Mouse (Mus musculus) frontal cortex, adult (tissue): ENCODE data around the gene Fkbp1b.
"Not testable (repeated sequence)": the region's sequence is repeated elsewhere in the genome, so short reads cannot be mapped to it uniquely, and the experiment has no call there.

Source experiments
- ATAC-seq: cut with Nextera tagmentation; 2 replicates; pipeline ENCODE4 v1.9.2; 2017; ENCODE audit warnings: mild to moderate bottlenecking, moderate library complexity, mixed read lengths; ENCODE audit not compliant: low TSS enrichment

Fkbp1b gene

DNA sequence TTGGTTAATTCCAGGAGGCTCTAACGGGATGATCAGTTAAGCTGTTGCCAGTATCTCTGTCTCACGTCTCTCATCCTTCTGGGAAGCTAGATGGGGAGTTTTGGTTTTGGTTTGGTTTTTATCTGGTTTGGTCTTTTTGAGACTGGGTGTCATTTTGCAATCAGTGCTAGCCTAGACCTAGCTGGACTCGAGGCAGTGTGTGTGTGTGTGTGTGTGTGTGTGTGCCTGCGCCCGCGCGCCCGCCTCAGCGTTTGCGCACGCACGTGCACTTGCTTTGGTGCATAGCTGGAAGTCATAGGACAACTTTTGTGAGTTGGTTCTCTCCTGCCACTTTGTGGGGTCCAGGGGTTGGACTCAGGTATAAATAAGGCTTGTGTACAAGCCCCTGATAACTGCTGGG lies 2.4 kb upstream of the Fkbp1b start:
- ATAC-seq = no peak

DNA sequence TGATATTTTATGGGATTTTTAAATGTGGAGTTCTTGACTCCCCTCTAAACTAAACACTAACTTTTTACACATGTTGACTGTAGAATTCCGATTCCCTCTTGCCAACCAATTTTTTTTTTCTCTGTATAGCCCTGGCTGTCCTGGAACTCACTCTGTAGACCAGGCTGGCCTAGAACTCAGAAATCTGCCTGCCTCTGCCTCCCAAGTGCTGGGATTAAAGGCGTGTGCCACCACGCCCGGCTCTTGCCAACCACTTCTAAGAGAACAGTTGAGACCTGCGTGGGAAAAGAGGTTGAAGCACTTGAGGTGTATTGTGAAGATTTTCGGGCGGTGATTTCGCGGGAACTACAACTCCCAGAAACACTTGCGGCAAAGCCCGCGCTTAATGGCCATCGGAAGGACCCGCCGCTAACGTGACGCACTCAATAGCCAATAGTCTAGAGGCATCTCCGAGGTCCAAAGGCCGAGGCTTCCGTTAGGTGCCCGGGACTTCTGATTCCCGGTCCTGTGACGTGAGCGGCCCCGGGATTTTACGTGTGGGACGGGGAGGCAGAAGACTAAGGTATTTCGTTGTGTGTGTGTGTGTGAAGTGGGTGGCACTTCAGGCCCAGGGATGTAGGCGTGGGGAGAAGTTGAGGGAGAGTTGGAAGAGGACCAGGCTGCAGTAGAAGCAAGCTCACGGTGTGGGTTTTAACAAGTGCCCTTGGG lies 1.7 kb upstream of the Fkbp1b start, which contains the start of gene Wdcp:
Gene Wdcp (plus strand): TSS at position 414 of the 708 bp plus-strand sequence.
- ATAC-seq = peak; percentile 87

DNA sequence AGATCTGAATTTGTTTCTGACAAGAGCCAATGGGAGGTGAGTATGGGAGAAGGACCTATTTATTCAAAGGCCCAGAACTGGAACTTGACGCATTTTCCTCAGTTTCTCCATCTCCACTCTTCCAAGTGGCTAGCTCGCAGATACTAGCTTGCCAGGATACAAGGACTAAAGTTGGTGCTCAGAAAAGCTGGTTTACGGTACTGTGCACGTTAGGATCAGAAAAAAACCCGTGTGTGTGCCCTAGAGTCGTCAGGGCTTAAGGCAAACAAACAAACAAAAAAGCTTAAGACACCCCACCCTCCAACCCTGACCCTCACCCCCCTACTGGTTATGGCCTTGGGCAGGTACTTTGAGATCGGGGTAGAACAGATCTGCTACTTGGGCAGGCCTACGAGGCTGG lies 1.1 kb upstream of the Fkbp1b start:
- ATAC-seq = no peak

DNA sequence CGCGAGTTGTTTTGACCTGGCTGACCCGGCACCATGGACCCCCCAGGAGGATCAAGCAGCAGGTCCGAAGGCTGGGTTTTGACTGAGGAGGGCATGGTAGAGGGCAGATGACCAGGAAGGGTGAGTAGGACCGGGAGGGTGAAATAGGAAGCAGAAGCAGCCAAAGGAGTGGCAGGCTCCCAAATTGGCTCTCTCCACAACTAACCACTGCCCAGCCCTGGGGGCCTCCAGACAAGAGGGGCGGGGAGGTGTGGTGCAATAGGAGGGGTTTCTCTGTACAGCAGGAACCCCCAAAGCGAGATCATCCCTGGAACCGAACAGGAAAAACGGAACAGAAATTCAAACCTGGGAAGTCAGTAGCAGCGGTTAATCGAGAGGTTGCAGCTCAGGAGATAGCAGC lies 650 bp downstream of the Fkbp1b start:
- ATAC-seq = no peak

DNA sequence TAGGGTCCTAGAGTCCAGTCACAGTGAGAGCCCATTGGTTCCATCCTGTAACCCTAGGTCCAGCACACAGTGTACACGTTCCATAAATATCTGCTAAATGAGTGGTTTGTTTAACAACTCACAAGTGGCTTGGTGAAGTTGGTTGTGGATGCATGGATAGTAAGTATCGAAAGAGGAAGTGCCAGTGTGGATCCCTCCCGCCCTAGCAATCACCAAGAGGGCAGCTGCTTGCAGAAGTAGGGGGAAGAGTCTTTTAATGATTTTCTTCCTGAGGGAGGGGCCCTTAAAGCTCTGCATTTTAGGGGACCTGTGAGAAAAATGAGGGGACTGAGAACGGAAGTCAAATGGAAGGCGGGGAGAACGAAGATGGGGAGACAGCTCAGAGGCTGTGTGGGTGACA lies 1.4 kb downstream of the Fkbp1b start:
- ATAC-seq = no peak

DNA sequence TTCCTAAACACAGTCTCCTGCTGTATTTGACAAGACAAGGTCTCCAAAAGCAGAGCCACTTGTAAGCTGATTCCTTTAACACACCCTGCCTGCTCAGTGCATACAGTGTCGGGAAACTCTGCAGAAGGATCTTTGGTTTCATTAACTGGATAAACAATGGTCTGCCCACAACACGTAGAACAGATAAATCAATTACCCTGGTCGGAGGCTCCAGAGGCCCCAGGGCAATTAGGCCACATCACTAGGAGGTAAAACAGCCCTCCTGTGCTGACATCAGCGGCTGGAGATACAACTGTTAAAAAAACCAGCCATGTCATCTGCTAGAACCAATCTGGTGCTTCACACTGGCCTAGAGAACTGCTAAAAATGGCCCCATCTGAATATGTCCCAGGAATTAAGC lies 4.4 kb downstream of the Fkbp1b start:
- 0 out of 2 replicates have a peak, but pooled peaks have one; percentile 21 for ATAC-seq

DNA sequence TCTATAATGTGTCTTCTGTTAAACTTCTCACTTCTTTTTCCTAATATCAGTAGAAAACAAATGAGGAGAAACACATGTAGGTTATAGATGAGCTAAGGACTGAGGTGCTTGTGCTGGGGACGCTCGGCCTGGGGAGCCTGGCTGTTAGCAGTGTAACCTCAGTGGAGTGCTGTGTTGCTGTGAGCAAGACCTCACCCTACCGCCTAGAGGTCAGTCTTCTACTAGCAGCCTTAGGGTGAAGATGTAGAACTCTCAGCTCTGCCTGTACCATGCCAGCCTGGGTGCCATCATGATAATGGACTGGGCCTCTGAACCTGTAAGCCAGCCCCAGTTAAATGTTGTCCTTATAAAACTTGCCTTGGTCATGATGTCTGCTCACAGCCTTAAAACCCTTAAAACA lies 14.1 kb downstream of the Fkbp1b start:
- ATAC-seq = no peak

DNA sequence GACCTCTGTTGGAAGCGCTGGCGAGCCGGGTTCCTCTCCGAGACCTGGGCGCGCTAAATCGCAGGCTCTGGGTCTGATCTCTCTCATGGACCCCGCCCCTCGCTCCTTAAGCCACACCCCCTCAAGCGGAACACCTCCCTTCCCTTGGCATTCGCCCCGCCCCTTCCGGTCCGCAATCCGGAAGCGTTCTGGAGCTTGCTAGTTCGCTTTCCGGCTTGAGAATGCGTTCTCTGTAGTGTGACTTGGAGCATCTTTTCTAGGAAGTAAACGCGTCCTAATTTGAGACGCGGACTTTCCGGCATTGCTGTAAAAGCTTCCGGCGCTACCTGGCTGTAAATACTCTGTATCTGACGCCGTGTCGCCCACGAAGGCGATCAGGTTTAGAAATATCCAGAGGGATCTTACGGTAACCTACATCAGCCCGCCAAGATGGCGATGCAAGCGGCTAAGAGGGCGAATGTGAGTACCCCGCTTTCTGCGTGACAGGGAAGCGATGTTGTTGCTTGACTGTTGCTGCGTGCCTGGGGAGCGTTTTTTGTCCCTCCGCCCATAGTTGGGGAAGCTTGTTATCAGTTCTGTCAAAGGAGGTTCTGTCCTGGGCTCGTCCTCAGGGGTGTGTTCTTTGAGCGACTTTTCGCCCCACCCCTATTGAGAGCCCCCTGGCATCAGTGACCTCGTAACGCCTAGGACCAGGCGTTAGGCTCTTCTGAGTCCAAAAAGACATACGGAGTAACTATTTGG lies 23.9 kb downstream of the Fkbp1b start, which contains the start of gene Sf3b6:
Gene Sf3b6 (plus strand): TSS at position 184 of the 741 bp plus-strand sequence.
- ATAC-seq = peak; percentile 96

DNA sequence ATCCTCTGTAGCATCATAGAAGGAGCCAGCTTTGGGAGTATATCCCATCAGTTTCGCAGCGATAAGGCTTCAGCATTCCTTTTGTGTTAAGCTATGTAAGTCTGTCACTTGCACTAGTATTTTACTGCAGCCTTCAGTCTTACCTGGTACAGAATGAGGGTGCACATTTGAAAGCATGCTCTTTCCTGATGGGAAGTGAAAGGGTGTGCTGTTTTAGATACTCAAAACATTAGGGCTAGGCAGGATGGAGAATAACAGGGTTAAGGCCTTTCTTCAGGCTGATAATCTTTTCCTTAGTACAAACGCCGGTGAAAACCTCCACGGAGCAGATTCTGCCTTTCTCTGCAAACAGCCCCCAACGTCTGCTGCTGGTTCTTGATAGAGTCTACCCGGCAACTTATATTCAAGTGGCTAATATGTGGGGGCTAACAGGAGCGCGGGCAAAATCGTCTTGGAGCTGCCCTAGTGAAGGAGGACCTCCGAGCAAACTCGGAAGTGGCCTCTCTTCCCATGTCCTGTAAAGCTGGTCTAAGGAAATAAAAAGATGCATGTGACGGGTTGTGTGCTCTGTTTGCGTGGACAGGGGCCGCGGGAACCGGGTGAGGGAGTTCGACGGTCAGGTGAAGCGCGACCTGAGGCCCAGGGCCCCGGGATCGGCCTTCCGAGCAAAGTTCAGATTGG lies 24.6 kb downstream of the Fkbp1b start:
- peak; percentile 72 for ATAC-seq

DNA sequence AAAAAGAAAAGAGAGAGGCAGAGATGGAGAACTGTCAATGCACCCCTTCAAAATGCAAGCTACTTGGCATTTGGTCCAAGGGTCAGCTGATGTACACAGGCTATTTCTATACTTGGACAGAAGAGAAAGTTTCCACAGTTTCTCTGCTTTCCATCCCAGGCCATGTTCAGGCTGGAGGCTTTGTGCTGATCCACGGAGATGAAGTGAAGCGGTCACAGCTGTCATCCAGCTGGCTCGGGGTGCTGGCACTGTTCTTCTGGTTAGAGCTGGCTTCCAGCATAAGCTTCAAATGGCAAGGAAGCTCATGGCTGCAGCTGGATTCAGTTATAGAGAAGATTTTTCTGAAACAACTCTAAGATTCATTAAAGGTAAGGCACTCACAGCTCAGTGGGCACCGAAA lies 27.8 kb downstream of the Fkbp1b start:
- ATAC-seq = no peak

DNA sequence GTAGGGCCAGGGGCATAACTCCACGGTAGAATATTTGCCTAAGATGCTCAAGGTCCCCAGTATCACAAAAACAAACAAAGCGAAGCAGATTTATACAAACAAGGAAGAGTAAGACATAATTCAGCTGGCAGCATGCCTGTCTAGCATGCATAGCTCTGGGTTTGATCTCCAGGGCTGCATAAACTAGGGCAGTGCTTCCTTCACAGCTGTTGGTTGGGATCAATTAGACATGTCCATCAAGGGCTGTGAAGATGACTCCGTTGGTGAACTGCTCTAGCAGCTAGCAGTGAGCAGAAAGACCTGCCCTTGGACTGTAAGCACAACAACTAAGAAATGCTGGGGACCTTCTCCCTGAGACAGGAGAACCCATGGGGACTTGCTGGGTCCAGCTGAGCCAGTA lies 29.7 kb downstream of the Fkbp1b start:
- no peak for ATAC-seq

DNA sequence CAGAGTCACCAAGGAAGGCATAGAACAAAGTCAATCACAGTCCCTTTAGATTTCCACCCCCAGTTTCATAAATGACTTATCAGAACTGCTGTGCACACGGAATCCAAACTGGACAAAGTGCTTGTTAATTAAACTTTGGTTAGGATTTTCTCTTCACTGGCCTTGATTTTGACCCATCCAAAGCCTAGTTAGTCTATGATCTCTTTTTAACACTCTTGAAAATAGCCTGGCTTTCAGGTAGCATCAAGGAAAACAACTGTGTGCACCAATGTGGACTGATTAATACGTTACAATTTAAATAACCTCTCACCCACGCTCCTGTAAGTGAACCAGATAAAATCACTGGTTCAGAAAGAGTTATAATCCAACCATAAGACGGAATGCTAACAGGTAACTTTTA lies 30.4 kb downstream of the Fkbp1b start:
- no peak for ATAC-seq

DNA sequence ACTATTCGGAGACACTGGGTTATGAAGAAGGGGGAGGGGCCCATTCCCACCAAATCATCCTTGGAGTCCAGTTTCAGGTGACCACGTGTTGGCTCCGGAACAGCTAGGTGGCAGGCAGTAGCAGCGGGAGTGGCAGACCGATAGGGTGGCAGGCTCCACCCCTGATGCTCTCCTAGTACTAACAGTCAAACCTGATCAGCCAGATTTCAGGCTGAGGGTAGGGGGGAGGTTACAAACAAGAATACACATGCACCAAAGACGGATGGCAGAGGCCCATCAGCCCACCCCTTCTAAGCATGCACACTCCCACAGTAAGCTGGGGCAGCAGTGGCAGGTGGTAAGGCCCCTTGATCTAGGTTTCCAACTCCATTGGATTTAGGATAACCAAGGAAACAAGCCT lies 43.9 kb downstream of the Fkbp1b start:
- ATAC-seq = not testable (repeated sequence)

DNA sequence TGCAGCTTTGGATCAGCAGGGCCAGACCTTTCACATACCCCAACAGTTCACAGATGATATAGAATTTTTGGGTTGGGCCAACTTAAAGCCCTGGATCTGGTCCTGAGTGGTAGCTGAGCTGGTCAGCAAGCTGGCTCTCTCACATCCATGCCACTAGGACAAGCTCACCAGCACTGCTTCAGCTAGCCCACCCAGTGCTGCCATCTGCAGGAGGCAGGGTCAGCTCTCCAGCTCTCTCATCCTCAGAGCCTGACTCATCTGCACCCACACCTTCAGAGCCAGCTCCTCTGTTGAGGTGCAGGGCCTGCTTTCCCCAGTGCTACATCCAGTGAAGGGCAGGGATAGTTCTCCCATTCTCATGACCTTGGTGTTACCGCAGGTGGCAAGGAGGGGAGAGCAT lies 47.7 kb downstream of the Fkbp1b start:
- peak; percentile 84 for ATAC-seq

DNA sequence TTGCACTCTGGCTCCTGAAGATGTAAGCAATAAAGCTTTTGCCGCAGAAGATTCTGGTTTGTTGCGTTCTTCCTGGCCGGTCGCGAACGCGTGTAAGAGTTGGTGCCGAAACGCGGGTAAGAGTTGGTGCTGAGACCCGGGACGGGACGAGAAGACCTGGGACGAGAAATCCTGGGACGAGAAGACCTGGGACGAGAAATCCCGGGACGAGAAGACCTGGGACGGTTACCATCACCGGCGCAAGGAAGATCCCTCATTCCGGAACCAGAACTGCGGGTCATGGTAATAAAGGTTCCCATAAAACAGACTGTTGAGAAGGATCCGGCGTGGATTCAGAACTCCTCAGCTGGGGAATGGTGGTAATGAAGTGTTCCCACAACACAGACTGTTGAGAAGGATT lies 53.3 kb downstream of the Fkbp1b start:
- ATAC-seq = not testable (repeated sequence)

DNA sequence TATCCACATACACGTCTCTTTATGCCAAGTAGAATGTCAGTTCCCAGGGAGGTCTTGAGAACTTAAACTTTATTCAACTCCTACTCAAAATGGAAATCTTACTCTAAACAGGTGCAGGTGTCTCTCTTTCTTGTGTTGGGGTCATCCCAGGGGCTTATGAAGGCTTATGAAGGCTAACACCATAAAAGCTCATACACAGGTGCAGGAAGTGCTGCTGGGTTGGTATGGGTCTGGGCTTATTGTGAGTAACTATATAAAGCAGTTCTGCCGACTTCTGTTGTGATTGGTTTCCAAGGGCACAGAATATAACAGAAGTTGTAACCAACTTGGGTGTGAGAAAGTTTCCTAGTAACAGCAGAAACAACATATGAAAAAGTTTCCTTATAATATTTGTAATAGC lies 56.9 kb downstream of the Fkbp1b start:
- ATAC-seq = no peak

DNA sequence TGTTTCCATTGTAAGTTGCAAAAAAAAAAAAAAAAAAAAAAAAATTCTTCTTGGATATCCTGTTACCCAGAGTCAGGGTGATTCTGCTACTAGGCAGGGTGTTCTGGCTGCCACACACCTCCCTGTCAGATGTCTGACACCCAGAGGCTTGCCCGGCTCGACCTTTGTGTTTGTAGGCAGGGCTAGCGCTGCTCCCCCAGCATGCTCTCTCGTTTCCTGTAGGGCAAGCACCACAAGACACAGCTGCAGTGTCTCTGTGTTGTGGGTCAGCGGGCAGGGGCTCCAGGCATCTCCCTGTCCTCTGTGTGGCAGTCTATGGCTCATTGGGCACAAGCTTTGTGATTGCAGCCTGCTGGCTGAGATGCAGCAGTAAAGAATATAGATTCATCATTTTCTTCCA lies 57.8 kb downstream of the Fkbp1b start:
- no peak for ATAC-seq
